Mouse (Mus musculus) kidney, postnatal 4 days (tissue): ENCODE measurements at regions not wholly inside any gene's neighbourhood (a gene's known extent, or its start where the extent isn't known, plus 50 kb on each side); places are given as distances from the start of the nearest gene placed in this dataset.
"Not testable (repeated sequence)": the region's sequence is repeated elsewhere in the genome, so short reads cannot be mapped to it uniquely, and the experiment has no call there.

Source experiments
- DNase-seq, 2 experiments: peaks; one replicate each; pipeline ENCODE4 v3.0.0; 2021; ENCODE audit warnings: mixed read lengths in 2 of 2

DNA sequence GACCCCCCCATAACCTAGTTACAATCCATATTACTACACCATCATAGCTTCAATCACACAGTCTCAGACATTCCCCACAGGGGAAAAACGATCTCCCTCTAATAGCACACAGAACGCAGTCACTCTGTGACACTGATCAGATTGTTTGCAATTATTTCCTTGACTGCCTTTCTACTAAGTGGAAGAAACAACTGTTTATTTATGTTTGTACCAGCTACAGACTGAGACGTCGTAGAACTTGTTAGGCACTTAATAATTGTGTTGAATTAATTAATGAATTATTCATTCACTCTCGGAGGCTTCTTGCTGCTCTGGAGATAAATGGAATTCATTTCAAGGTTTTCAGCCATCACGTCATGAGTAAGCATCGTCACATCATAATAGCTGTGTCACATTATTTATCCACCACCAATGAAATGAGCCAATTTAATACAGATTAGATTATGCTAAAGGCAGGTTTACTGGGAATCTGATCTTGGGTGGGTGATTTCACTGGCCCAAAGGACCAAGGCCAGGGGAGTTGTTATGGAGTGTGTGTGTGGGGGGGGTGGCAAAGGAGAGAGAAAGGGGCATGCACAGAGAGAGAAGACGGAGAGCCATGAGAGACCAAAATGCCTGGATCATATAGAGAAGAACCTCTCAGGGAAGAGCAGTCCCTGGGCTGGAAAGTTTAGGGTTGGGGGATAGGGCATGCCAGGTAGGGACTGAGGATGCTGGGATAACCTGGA, 355.7 kb upstream of the Zwint start:
- no peak for DNase-seq

GRCm38 (mm10) chr10:72309045-72309444, 345.6 kb upstream of the Zwint start:
- not testable (repeated sequence) for DNase-seq

- no peak for DNase-seq
These were observed 336.3 kb upstream of the Zwint start for GRCm38 (mm10) chr10:72318308-72318707.

DNA sequence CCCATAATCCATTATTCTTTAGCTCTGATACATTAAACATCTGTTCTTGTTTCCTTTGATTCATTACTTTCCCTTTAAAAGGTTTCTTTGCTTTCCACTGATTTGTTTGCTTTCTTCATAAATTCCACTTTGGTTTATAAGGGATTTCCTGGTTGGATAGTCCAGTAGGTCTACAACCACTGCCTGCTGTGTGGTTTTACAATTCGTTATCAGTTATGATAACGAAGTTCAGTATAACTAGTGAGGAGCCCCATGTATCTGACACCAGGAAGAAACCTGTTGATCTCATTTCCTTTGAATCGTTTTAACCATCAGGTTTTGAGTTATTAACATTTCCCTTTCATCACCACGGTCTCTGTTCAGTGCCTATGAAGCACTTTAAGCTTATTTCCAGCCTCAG, 334.3 kb upstream of the Zwint start:
- DNase-seq, result no peak

- no peak for DNase-seq
These were observed 328.0 kb upstream of the Zwint start for GRCm38 (mm10) chr10:72326624-72327023.

DNA sequence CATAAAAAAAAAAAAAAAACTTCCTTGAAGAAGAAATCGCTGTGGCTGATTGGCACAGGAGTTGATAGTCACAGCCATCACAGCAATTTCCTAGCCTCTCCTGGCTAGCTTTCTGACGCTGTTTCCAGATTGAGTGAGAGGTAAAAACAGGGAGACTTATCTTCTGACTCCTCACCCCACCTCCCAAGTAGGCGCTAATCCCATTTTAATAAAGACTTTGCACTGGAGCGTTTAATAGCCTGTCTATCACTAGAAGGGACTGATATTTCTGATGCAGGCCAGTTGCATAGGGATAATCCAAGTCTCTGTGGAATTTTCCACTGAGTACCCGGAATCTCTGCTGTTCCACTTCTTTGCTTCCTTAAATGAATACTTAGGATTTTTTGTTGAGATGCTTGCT, 307.4 kb upstream of the Zwint start:
- DNase-seq, result no peak

DNA sequence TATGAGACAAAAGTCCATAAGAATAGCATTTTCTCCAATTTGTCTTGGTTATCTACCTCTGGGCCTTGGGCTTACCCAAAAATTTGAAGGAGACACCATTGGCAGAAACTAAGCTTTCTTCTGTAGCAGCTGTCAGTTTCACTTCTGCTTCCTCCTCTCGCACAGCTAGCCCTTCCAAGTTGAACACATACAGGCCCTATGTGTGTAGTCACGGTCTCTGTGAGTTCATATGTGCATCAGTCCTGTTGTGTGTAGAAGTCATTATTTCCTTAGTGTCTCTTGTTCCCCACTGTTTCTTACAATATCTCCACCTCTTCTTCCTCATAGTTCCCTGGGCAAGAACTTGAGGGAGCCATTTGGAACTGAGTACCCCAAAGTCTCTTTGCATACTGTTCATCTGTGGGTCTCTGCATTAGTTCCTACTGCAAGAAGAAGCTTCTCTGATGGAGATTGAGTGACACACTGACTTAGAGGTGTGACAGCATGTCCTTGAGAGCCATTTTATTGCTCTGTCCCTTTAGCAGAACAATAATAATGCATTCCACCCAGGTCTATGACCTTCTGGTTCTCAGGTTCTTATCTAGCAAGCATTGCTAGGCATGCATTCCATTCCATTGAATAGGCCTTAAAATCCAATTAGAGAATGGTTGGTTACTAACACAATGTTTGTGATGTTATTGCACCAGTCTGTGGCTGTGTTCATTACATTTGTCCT, 306.5 kb upstream of the Zwint start:
- no peak for DNase-seq

GRCm38 (mm10) chr10:72352810-72353209, 301.8 kb upstream of the Zwint start:
- no peak for DNase-seq

- no peak for DNase-seq
These were observed 301.1 kb upstream of the Zwint start for GRCm38 (mm10) chr10:72353515-72353914.

DNA sequence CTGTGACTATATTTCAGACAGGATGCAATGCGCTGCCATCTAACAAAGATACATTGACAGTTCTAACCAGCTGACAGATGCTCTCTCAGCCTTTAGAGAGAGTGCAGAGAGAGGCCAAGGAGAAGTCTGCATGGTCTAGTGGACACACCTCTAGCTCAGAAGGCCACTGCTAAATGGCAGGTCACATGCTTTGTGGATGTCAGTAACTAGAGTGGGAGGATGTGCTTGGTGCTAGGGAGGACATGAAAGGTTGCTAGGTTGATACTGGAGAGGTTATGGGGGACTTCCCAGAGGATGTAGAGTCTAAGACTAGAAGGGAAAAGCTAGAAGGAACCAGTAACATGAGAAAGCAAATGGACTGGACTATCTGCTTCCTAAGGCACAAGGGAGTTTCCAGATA, 271.3 kb upstream of the Zwint start:
- peak in 1 of 2 experiments; percentile 1 for DNase-seq

- no peak for DNase-seq
These were observed 269.8 kb upstream of the Zwint start for GRCm38 (mm10) chr10:72384826-72385225.

GRCm38 (mm10) chr10:72391397-72391796, 263.2 kb upstream of the Zwint start:
- DNase-seq, result peak; percentile 12 to 22

DNA sequence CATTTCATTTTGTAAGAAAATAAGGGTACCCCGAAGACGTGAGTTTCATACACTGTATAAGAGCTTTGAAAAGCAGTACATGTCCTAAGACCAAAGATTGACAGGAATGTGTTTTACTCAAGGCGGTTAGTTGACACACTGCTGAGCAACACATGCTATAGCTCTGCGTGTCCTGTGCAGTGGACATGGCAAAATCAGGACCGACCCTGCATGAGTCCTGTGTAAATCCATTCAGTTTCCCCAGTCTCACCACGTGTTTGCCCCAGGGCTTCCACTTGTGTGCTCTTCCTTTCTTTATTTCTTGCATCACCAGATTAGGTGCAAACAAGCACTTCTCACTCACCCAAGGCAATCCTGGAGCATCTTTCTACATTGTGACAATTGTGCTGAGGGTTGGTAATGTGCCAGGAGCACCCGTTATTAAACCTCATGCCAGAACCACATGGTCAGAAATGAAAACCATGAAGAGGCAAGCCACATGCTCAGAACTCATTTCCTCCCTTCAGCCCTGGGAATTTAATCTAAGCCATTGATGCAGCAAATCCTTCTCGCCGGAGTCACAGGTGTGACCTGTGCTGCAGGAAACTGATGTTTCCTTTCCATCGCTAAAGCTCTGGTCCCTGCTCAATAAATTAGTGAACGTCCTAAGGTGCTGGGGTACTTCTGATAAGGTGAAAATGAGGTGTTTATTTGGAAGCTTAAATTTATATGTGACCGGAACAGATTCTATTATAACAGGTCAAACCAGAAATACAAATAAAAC, 261.2 kb upstream of the Zwint start:
- DNase-seq, result peak in 1 of 2 experiments; percentile 1

DNA sequence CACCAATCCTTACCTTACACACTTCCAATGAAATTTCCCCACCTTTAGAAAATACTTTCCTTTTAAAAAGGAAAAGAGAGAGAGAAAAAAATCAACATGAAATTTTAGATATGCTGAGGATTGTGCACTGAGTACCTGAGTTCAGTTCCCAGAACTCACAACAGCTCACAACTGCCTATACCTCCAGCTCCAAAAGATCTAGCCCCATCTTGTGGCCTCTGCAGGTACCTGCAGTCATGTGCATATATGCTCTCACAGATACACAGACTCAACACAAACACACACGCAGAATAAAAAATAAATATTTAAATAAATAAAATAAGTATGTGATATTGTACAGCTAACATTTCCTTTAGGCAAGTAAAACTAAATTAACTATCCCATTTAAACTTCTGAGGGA, 260.3 kb upstream of the Zwint start:
- no peak for DNase-seq

GRCm38 (mm10) chr10:72403290-72403689, 251.4 kb upstream of the Zwint start:
- DNase-seq, result no peak

- DNase-seq, result no peak
These were observed 244.3 kb upstream of the Zwint start for GRCm38 (mm10) chr10:72410305-72410704.

DNA sequence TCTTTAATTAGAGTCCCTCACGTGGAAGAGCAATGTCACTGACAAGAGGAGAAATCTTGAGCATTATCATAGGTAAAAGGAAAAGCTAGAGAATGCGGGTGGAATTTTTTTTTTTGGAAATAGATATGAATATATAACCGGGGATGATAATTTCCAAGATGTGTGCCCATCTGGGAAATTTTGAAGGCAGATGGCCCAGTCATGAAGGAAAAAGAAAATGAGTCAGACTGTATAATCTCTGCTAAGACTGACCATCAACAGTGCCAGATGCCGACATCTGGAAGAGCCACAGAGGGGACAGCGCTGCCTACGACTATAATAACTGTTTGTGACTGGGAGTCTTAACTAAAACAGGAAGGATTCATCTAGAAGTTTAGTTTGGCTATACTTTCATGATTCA, 243.0 kb upstream of the Zwint start:
- no peak for DNase-seq

DNA sequence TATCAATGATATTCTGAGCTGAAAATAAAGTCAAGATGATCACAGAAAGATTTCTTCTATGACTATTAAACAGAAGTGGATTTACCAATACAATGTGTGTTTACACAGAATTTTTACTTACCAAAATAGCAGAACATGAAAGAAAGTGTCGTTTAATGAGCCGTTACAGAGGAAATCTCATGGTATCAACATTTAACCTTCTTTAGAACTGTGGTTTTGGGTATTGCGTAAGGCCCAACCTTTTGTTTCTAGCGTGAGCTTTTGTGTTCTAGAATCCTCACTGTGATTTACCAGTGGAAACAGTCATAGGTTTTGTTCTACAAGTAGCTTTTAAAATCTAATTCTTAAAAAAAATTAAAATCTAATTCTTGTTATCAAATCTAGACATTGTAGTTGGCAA, 200.0 kb upstream of the Zwint start:
- no peak for DNase-seq

- no peak for DNase-seq
These were observed 170.3 kb upstream of the Zwint start for GRCm38 (mm10) chr10:72484315-72484714.

GRCm38 (mm10) chr10:72532431-72532830, 122.2 kb upstream of the Zwint start:
- no peak for DNase-seq

DNA sequence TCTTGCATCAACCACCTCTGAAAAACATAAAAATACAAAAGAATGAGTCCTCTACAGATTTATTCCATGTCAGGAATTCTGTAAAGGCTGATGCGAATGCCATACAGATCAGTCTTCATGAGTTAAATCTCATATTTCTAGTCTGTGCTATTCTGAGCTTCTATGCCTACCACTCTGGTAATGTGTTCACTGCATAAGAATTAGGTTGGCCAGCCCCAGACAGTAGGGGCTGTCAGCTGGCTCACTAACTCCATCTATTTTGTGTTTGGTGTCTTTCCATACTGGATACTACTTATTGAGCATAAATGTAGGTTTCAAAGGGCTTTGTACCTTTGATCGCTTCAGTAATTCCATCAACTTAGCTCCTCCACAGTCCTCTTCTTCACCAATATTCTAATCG, 121.2 kb upstream of the Zwint start:
- no peak for DNase-seq

- no peak for DNase-seq
These were observed 120.8 kb upstream of the Zwint start for GRCm38 (mm10) chr10:72533859-72534258.

DNA sequence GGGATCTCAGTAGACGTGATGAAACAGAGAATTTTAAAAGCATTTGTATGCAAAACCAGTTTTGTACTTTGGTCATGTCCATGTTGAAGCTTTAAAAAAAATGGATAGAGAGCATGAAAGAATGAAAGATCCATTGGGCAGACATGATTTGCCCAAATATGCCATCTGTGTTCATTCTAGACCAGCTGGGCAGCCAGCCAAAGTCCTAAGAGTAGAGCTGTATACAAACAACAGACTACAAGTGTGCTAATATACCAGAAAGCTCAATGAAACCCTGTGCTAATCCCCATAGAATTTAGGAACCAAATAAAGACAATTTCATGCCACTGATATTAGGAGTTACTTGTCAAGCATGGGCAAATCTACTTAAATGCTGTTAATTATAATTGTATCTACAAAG, 105.1 kb upstream of the Zwint start:
- no peak for DNase-seq

DNA sequence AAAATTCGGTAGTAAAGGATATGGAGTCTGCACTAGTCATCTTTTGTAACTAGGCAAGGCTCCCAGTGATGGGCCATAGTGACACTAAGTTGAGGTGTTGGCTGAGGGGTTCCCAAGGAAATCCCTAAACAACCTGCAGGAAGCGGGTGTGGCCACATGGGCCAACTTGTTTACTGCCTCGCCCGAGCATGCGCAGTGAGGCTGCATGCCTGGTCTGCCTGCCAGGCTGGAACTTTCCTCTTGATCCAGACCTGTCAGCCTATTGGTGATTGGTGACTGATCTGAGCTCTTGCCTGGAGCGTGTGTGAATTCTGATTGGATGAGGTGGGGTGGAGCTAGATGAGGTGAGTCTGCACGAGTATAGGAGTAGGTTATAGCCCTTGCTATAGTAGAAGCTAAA, 103.1 kb upstream of the Zwint start:
- DNase-seq, result no peak
